Mouse (Mus musculus) heart, embryonic 10.5 days (tissue): ENCODE measurements around the gene Abcc3. TPM values are rescaled to one million over a fixed set of nuclear protein-coding genes. Genes with fewer than 3 reads are reported as not detected.

Source experiments
- DNase-seq: peaks from one replicate; pipeline ENCODE4 v3.0.0-alpha.2; 2017; ENCODE audit warnings: low spot score
- H3K27ac ChIP-seq: fragments of 300-500 bp; sonication (generic); 2 replicates; pipeline ENCODE4 v1.5.1; 2016; ENCODE audit warnings: mild to moderate bottlenecking
- H3K27me3 ChIP-seq: fragments of 300-500 bp; sonication (generic); 2 replicates; pipeline ENCODE4 v1.6.1; 2016; ENCODE audit warnings: mild to moderate bottlenecking; ENCODE audit not compliant: poor library complexity, insufficient read depth, severe bottlenecking
- H3K36me3 ChIP-seq: fragments of 300-500 bp; sonication (generic); 2 replicates; pipeline ENCODE4 v1.6.1; 2016; ENCODE audit warnings: mild to moderate bottlenecking, moderate library complexity
- H3K4me1 ChIP-seq: fragments of 300-500 bp; sonication (generic); 2 replicates; pipeline ENCODE4 v1.6.1; 2016; ENCODE audit warnings: mild to moderate bottlenecking
- H3K4me3 ChIP-seq: fragments of 300-500 bp; sonication (generic); 2 replicates; pipeline ENCODE4 v1.5.1; 2016; ENCODE audit warnings: mild to moderate bottlenecking, moderate library complexity
- H3K9me3 ChIP-seq: fragments of 300-500 bp; sonication (generic); 2 replicates; pipeline ENCODE4 v1.6.1; 2016; ENCODE audit warnings: mild to moderate bottlenecking, moderate library complexity
- WGBS: fragments of 180-500 bp; shearing (Covaris S2); methylation state at CpG from one replicate; pipeline ENCODE4 v1.1.7; 2016; 5-methylcytosine and 5-hydroxymethylcytosine counted together
- polyA plus RNA-seq: library from polyadenylated mRNA; unstranded; fragments of >200 nt; fragmentation: Nextera tagmentation; extraction: Ambion mirVana; gene quantifications from 2 replicates; pipeline ENCODE4 v1.2.1, GENCODE M21; 2016

Abcc3 gene
- polyA plus RNA-seq, 1 experiment from 2014 or later, result 0.88 TPM

GRCm38 (mm10) chr11:94327693-94328643, 64.8 kb downstream of the Abcc3 start, which contains the start of gene Ankrd40:
Ankrd40 (plus strand) TSS chr11:94328001.
- 0 out of 2 replicates have a peak, but pooled peaks cover 2% of the 10 kb centered on the region for H3K36me3 ChIP-seq
- WGBS, result under 1% methylated on average over 77 of the region's 78 CpGs
- no peaks in the 10 kb centered on the region for H3K9me3 ChIP-seq
- DNase-seq, result peak; percentile 96
- no peaks in the 10 kb centered on the region for H3K27me3 ChIP-seq
- peaks cover 37% of the 10 kb centered on the region for H3K4me1 ChIP-seq
- peak within 1 kb of the TSS; percentile 89 for H3K4me3 ChIP-seq
- H3K27ac ChIP-seq, result peak within 1 kb of the TSS; percentile 99

- WGBS, result 7% methylated on average over 10 of the region's 10 CpGs
These were observed 65.8 kb downstream of the Abcc3 start for GRCm38 (mm10) chr11:94326961-94327411.

GRCm38 (mm10) chr11:94324618-94325017, 68.2 kb downstream of the Abcc3 start:
- no peaks in the 10 kb centered on the region for H3K27me3 ChIP-seq
- no peaks in the 10 kb centered on the region for H3K9me3 ChIP-seq
- 60% methylated on average over 5 of the region's 5 CpGs for WGBS
- peaks cover 3% of the 10 kb centered on the region; the same call in 1 of the 2 replicates for H3K36me3 ChIP-seq
- no peak overlapping the region for H3K27ac ChIP-seq
- no peak overlapping the region for H3K4me3 ChIP-seq
- no peak for DNase-seq
- peaks cover 29% of the 10 kb centered on the region for H3K4me1 ChIP-seq

More at GRCm38 (mm10) chr11:94326961-94327411, 65.8 kb downstream of the Abcc3 start:
- peaks cover 37% of the 10 kb centered on the region for H3K4me1 ChIP-seq
- H3K9me3 ChIP-seq, result no peaks in the 10 kb centered on the region
- no peak for DNase-seq
- no peaks in the 10 kb centered on the region for H3K27me3 ChIP-seq
- H3K27ac ChIP-seq, result peak overlapping the region; percentile 99
- H3K4me3 ChIP-seq, result peak overlapping the region; percentile 89
- H3K36me3 ChIP-seq, result 0 out of 2 replicates have a peak, but pooled peaks cover under 1% of the 10 kb centered on the region

GRCm38 (mm10) chr11:94323271-94323925, 69.4 kb downstream of the Abcc3 start:
- no peaks in the 10 kb centered on the region for H3K9me3 ChIP-seq
- H3K4me1 ChIP-seq, result peaks cover 27% of the 10 kb centered on the region
- 85% methylated on average over 5 of the region's 5 CpGs for WGBS
- peak overlapping the region; percentile 100; the same call in 1 of the 2 replicates for H3K27ac ChIP-seq
- DNase-seq, result no peak
- H3K36me3 ChIP-seq, result peaks cover 13% of the 10 kb centered on the region
- no peaks in the 10 kb centered on the region for H3K27me3 ChIP-seq
- no peak overlapping the region for H3K4me3 ChIP-seq

- Histone ChIP-seq H3K4me3 (peak overlapping the region; percentile 100), H3K36me3 (peaks cover 18% of the 10 kb centered on the region), H3K9me3 (no peaks in the 10 kb centered on the region), H3K27me3 (no peaks in the 10 kb centered on the region), H3K4me1 (peaks cover 27% of the 10 kb centered on the region), H3K27ac (peak overlapping the region; percentile 100)
- 25% methylated on average over 5 of the region's 5 CpGs for WGBS
- no peak for DNase-seq
These were observed 70.2 kb downstream of the Abcc3 start for GRCm38 (mm10) chr11:94322636-94323035.

- Histone ChIP-seq H3K36me3 (peaks cover 18% of the 10 kb centered on the region), H3K9me3 (no peaks in the 10 kb centered on the region), H3K27ac (peak within 1 kb of the TSS; percentile 100), H3K4me3 (peak within 1 kb of the TSS; percentile 100), H3K4me1 (peaks cover 31% of the 10 kb centered on the region), H3K27me3 (no peaks in the 10 kb centered on the region)
- peak; percentile 97 for DNase-seq
- 0% methylated on average over 36 of the region's 36 CpGs for WGBS
These were observed 70.8 kb downstream of the Abcc3 start, which contains the start of gene Luc7l3 for GRCm38 (mm10) chr11:94321931-94322400. Luc7l3 (minus strand) TSS chr11:94321988.

- Histone ChIP-seq H3K36me3 (peaks cover 18% of the 10 kb centered on the region), H3K27me3 (no peaks in the 10 kb centered on the region), H3K4me3 (peak overlapping the region; percentile 100), H3K4me1 (peaks cover 34% of the 10 kb centered on the region), H3K9me3 (no peaks in the 10 kb centered on the region), H3K27ac (peak overlapping the region; percentile 100)
- WGBS, result under 1% methylated on average over 67 of the region's 67 CpGs
- peak; percentile 79 for DNase-seq
These were observed 71.5 kb downstream of the Abcc3 start for GRCm38 (mm10) chr11:94320969-94321930.

- Histone ChIP-seq H3K27me3 (no peaks in the 10 kb centered on the region), H3K36me3 (peaks cover 18% of the 10 kb centered on the region), H3K4me1 (peaks cover 54% of the 10 kb centered on the region), H3K4me3 (no peak overlapping the region), H3K9me3 (no peaks in the 10 kb centered on the region), H3K27ac (no peak overlapping the region)
- DNase-seq, result no peak
- 79% methylated on average over 5 of the region's 5 CpGs for WGBS
These were observed 74.7 kb downstream of the Abcc3 start for GRCm38 (mm10) chr11:94318056-94318455.

GRCm38 (mm10) chr11:94317515-94317914, 75.3 kb downstream of the Abcc3 start:
- H3K27ac ChIP-seq, result no peak overlapping the region
- H3K4me1 ChIP-seq, result peaks cover 50% of the 10 kb centered on the region
- no peak for DNase-seq
- WGBS, result 64% methylated on average over 4 of the region's 4 CpGs
- no peaks in the 10 kb centered on the region for H3K27me3 ChIP-seq
- H3K4me3 ChIP-seq, result no peak overlapping the region
- no peaks in the 10 kb centered on the region for H3K9me3 ChIP-seq
- peaks cover 18% of the 10 kb centered on the region for H3K36me3 ChIP-seq

- no peak for DNase-seq
- Histone ChIP-seq H3K27ac (no peak overlapping the region), H3K36me3 (peaks cover 18% of the 10 kb centered on the region), H3K9me3 (no peaks in the 10 kb centered on the region), H3K4me3 (no peak overlapping the region), H3K27me3 (no peaks in the 10 kb centered on the region), H3K4me1 (peaks cover 49% of the 10 kb centered on the region)
- WGBS, result 82% methylated on average over 1 of the region's 1 CpGs
These were observed 75.8 kb downstream of the Abcc3 start for GRCm38 (mm10) chr11:94317014-94317413.

- peaks cover 46% of the 10 kb centered on the region for H3K4me1 ChIP-seq
- no peaks in the 10 kb centered on the region for H3K9me3 ChIP-seq
- 78% methylated on average over 2 of the region's 2 CpGs for WGBS
- DNase-seq, result no peak
- H3K27ac ChIP-seq, result no peak overlapping the region
- no peak overlapping the region for H3K4me3 ChIP-seq
- H3K27me3 ChIP-seq, result no peaks in the 10 kb centered on the region
- peaks cover 18% of the 10 kb centered on the region for H3K36me3 ChIP-seq
These were observed 76.3 kb downstream of the Abcc3 start for GRCm38 (mm10) chr11:94316528-94316927.

GRCm38 (mm10) chr11:94315308-94315707, 77.5 kb downstream of the Abcc3 start:
- H3K27ac ChIP-seq, result no peak overlapping the region
- H3K27me3 ChIP-seq, result no peaks in the 10 kb centered on the region
- WGBS, result 50% methylated on average over 1 of the region's 1 CpGs
- DNase-seq, result no peak
- no peak overlapping the region for H3K4me3 ChIP-seq
- H3K4me1 ChIP-seq, result peaks cover 46% of the 10 kb centered on the region
- H3K9me3 ChIP-seq, result no peaks in the 10 kb centered on the region
- peaks cover 21% of the 10 kb centered on the region for H3K36me3 ChIP-seq
